Mouse (Mus musculus) heart, adult 2 months (tissue): ENCODE data around the gene Camkv. TPM values are rescaled to one million over a fixed set of nuclear protein-coding genes. Genes with fewer than 3 reads are reported as not detected.

Experiments used
- DNase-seq, 2 experiments: peaks; one replicate each; pipeline ENCODE4 v3.0.0; 2021
- H3K27ac ChIP-seq: fragments of 200-600 bp; 2 replicates; pipeline ENCODE4 v1.8.1; 2022
- H3K27me3 ChIP-seq: fragments of 200-500 bp; 2 replicates; pipeline ENCODE4 v1.6.1; 2012; ENCODE audit warnings: mild to moderate bottlenecking, low read length, inconsistent platforms, mixed read lengths; ENCODE audit not compliant: control insufficient read depth, insufficient read depth
- H3K36me3 ChIP-seq: fragments of 200-500 bp; 2 replicates; pipeline ENCODE4 v1.6.1; 2012; ENCODE audit warnings: low read length, inconsistent platforms; ENCODE audit not compliant: control insufficient read depth, insufficient read depth
- H3K4me1 ChIP-seq: fragments of 200-500 bp; 2 replicates; pipeline ENCODE4 v1.6.1; 2011; ENCODE audit warnings: low read length; ENCODE audit not compliant: control insufficient read depth, insufficient read depth
- H3K4me3 ChIP-seq: fragments of 200-600 bp; 2 replicates; pipeline ENCODE4 v1.8.1; 2022
- H3K79me2 ChIP-seq: fragments of 200-500 bp; replicated peaks from 2 replicates; pipeline ENCODE4 v1.6.1; 2012; ENCODE audit warnings: mild to moderate bottlenecking, inconsistent platforms, low read length, moderate library complexity, mixed read lengths; ENCODE audit not compliant: control insufficient read depth, insufficient read depth
- H3K9ac ChIP-seq: fragments of 200-500 bp; 2 replicates; pipeline ENCODE4 v1.6.1; 2012; ENCODE audit warnings: low read depth, mild to moderate bottlenecking, control low read depth, inconsistent platforms, low read length, mixed read lengths
- CTCF ChIP-seq: fragments of 200-600 bp; IDR thresholded peaks from 2 replicates; pipeline ENCODE4 v1.8.1; 2022; ENCODE audit warnings: antibody characterized with exemption, mild to moderate bottlenecking, moderate library complexity
- EP300 ChIP-seq: fragments of 200-500 bp; IDR thresholded peaks from 2 replicates; pipeline ENCODE4 v1.6.1; 2011; ENCODE audit warnings: low read depth, low read length, control low read depth; ENCODE audit not compliant: insufficient read depth
- POLR2A ChIP-seq: fragments of 200-500 bp; IDR thresholded peaks from 2 replicates; pipeline ENCODE4 v1.6.1; 2011; ENCODE audit warnings: mild to moderate bottlenecking, low read depth, low read length, control low read depth; ENCODE audit not compliant: insufficient read depth
- WGBS: fragments of 180-500 bp; shearing (Covaris S2); methylation state at CpG from one replicate; pipeline ENCODE4 v1.1.7; 2018; 5-methylcytosine and 5-hydroxymethylcytosine counted together
- intact Hi-C: fragments of 180-260 bp; cut with DNase I; formaldehyde crosslinking; loops from one replicate; pipeline ENCODE4 v1.15.1; 2025
- polyA plus RNA-seq: library from polyadenylated mRNA; depleted of rRNA; stranded (reverse); fragments of >200 nt; gene quantifications from 2 replicates; pipeline ENCODE4 v1.2.3, GENCODE M21; 2012
- total RNA-seq, 2 experiments: library from RNA; stranded (reverse); gene quantifications; 2 replicates each; pipeline ENCODE4 v1.2.3; 2021

Gene Camkv
- total and polyA plus RNA-seq, 3 experiments = 0.02 TPM; not detected in 2

DNA sequence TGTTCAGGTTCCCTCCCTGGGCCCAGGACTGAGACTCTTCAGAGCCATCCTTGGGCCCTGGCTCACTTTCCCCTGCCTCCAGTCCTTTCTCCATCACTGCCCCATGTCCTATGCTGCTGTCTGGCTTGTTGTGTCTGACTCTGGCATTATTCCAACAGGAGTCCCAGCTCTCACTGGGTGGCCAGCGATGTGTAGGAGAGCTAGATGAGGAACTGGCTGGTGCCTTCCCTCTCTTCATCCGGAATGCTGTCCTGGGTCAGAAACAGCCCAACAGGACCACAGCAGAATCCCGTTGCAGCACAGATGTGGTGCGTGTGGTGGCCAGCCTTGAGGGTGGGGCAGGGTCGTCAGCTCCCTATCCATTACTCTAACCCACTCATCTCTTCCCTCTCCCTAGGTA lies 34.8 kb downstream of the Camkv start:
- peaks cover 19% of the 10 kb centered on the region for H3K4me1 ChIP-seq
- intact Hi-C loops = no loop called here
- no peak overlapping the region for H3K9ac ChIP-seq
- H3K4me3 ChIP-seq = no peak overlapping the region
- H3K36me3 ChIP-seq = no peaks in the 10 kb centered on the region
- TF ChIP-seq CTCF (no peak), POLR2A (no peak), EP300 (no peak)
- WGBS = 78% methylated on average over 5 of the region's 5 CpGs
- no peaks in the 10 kb centered on the region for H3K79me2 ChIP-seq
- DNase-seq = no peak
- H3K27ac ChIP-seq = no peak overlapping the region
- no peaks in the 10 kb centered on the region for H3K27me3 ChIP-seq

DNA sequence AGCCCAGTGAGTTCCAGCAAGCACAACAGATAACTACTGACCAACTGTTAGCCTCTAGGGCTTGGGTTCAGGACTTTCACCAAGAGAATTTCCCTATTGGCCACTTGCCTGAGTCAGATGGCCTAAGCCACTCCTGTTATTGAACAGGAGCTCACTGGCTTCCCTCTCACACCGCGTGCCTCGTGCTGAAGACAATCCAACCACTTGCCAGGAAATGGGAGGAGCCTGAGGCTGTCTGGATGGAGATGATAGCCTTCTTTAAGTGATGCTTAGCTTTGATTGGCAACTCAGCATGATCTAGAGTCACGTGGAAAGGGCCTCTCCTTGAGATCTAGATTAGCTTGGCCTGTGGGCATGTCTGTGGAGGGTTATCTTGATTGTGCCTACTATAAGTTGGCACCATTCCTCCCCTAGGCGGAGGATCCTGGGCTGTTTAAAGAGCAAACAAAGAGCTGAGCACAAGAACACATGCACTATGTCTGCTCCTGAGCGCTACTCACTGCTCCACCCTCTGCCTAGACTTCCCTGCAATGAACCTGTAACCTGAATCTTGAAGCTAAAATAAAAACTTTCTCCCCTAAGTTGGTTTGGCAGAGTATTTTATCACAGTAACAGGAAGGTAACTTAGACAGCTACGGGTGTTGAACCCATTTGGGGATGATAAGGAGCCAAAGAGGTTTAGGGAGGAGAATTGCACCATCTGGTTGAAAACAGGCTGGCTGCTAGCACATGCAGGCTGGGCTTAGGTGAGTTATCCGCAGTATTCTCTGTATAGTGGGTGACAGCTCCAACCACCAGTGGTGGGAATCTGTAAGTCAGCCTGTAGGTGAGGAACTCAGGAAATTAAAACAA lies 36.4 kb downstream of the Camkv start:
- Histone ChIP-seq H3K36me3 (no peaks in the 10 kb centered on the region), H3K4me3 (no peak overlapping the region), H3K4me1 (peaks cover 25% of the 10 kb centered on the region), H3K27ac (peak overlapping the region; percentile 47), H3K79me2 (peaks cover 3% of the 10 kb centered on the region), H3K27me3 (no peaks in the 10 kb centered on the region), H3K9ac (no peak overlapping the region)
- no peak for TF ChIP-seq CTCF
- TF ChIP-seq POLR2A = peak; percentile 51; the same call in 1 of the 2 replicates
- peak; percentile 88; the same call in 1 of the 2 replicates for TF ChIP-seq EP300
- peak; percentile 56 to 63 for DNase-seq
- 42% methylated on average over 8 of the region's 8 CpGs for WGBS
- intact Hi-C loops = no loop called here

DNA sequence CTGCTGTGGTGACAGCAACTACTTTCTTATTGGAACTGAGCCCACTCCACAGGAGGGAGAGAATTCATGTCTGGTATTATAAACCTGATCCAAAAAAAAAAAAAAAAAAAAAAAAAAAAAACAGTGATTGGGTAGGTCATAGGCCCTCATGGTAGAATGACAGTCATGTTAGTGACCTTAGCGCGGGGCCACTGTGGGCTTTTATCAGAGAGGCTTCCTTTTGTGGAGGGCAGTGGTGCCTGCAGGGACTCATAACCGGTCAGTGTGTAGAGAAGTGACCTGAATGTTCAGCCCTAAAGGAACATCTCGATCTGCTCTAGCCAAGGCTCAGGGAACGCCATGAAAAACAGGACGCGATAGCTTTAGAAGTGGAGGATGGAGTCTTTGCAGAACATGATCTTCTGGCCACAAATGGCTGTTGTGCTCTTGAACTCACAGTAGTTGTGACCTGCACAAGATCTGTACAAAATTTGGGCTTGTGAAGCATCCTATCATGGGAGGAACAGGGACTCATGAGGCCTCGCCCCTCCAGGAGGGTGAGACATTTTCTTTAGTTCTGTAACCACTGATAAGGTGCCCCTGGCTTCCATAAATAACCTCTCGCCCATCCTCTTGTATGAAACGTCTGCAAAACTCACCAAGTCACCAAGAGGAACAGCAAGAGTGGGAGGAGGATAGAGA lies 39.2 kb downstream of the Camkv start:
- Histone ChIP-seq H3K27ac (peak overlapping the region; percentile 80), H3K79me2 (peaks cover 3% of the 10 kb centered on the region), H3K36me3 (no peaks in the 10 kb centered on the region), H3K27me3 (no peaks in the 10 kb centered on the region), H3K9ac (no peak overlapping the region), H3K4me3 (no peak overlapping the region), H3K4me1 (peaks cover 23% of the 10 kb centered on the region)
- 18% methylated on average over 10 of the region's 10 CpGs for WGBS
- no peak for DNase-seq
- intact Hi-C loops = no loop called here
- TF ChIP-seq EP300 = no peak
- no peak for TF ChIP-seq POLR2A
- TF ChIP-seq CTCF = no peak

DNA sequence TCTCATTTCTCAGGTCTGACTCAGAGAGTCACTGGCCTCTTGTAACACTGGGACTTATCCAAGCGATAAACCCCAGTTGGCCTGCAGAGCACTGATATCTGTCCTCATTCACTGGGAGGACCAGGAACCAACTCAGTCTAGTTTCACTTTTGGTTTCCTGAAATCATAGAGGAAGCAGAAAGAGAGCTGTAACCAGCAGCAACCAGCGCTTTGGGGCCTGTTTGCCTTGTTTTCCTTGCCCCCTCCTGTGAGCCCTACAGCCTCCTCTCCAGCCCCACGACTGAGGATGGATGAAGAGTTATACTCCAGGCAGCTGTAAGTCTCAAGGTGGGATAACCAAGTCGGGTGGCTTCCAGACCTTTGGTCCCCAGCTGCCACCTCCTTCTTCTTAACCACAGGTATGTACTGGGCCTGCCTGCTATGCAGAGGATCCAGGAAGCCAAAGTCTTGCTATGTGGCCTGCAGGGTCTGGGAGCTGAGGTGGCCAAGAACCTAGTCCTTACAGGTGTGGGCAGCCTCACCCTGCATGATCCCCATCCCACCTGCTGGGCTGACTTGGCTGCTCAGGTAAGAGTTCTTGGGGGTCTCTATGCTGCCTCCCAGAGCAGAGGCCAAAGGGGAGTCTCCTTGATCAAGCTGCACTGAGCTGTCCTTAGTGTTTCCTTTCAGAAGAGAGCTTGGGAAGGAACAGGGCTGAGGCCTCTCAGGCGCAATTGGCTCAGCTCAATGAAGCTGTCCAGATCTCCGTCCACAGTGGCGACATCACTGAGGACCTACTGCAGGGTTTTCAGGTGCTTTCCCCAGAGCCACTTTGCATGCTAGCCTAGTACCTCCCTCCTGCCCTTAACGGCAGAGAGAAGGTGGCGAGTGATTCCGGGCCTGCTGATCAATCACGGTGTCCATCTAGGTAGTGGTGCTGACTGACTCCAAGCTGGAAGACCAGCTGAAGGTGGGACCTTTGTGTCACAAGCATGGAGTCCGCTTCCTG lies 40.2 kb downstream of the Camkv start, which contains the start of gene Uba7:
Gene Uba7 (plus strand): TSS at position 107 of the 988 bp plus-strand sequence.
- Histone ChIP-seq H3K79me2 (peaks cover 3% of the 10 kb centered on the region), H3K36me3 (no peaks in the 10 kb centered on the region), H3K9ac (peak within 1 kb of the TSS; percentile 84), H3K4me3 (peak within 1 kb of the TSS; percentile 42), H3K27me3 (no peaks in the 10 kb centered on the region), H3K27ac (peak within 1 kb of the TSS; percentile 80), H3K4me1 (peaks cover 28% of the 10 kb centered on the region)
- WGBS = 36% methylated on average over 12 of the region's 12 CpGs
- peak; percentile 64 to 65 for DNase-seq
- peak; percentile 63; the same call in 1 of the 2 replicates for TF ChIP-seq EP300
- TF ChIP-seq POLR2A = peak; percentile 75; the same call in 1 of the 2 replicates
- no peak for TF ChIP-seq CTCF
- intact Hi-C loops = no loop called here

DNA sequence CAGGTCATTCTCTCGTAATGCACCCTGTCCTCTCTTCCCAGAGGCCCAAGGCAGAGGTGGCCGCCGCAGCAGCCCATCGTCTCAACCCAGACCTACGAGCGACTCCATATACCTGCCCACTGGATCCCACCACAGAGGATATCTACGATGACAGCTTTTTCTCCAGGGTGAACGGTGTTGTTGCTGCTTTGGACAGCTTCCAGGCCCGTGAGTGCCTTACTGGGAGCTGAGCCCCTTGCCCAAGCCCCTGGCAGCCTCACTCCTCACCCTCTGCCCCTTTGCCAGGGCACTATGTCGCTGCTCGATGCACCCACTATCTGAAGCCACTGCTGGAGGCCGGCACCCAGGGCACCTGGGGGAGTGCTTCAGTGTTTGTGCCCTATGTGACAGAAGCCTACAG lies 43.3 kb downstream of the Camkv start:
- 90% methylated on average over 12 of the region's 12 CpGs for WGBS
- Histone ChIP-seq H3K27ac (no peak overlapping the region), H3K27me3 (no peaks in the 10 kb centered on the region), H3K4me3 (no peak overlapping the region), H3K4me1 (peaks cover 42% of the 10 kb centered on the region), H3K79me2 (peaks cover 3% of the 10 kb centered on the region), H3K36me3 (no peaks in the 10 kb centered on the region; the same call in 1 of the 2 replicates), H3K9ac (no peak overlapping the region)
- intact Hi-C loops = no loop called here
- TF ChIP-seq EP300 = no peak
- no peak for TF ChIP-seq CTCF
- no peak for TF ChIP-seq POLR2A
- no peak for DNase-seq
